Mouse (Mus musculus): ENCODE measurements around the gene Rassf2. TPM values are rescaled to one million over a fixed set of nuclear protein-coding genes. Genes with fewer than 3 reads are reported as not detected.

Gene Rassf2
- 3.1 and 3.9 TPM in 2 replicates for polyA plus RNA-seq (2014; fragmentation: Nextera tagmentation; extraction: Ambion mirVana)

- H3K27me3 ChIP-seq (ENCODE audit: control insufficient read depth, insufficient read depth, low read length): peaks cover 27% of the 10 kb centered on the region
- H3K9ac ChIP-seq (ENCODE audit: low read depth, low read length): peak within 1 kb of the TSS; percentile 72
- H3K4me3 ChIP-seq (ENCODE audit: low read depth, low read length): peak within 1 kb of the TSS; percentile 67
- 0 out of 2 replicates have a peak within 1 kb of the TSS, but pooled peaks have one; percentile 35 for H3K27ac ChIP-seq (ENCODE audit: low read depth, low read length)
- under 1% methylated on average over 35 of the region's 48 CpGs for WGBS (ENCODE audit: insufficient replicate concordance)
- peak; percentile 86 for ATAC-seq (replicated peaks; ENCODE audit: insufficient number of reproducible peaks, low FRiP score, low TSS enrichment)
- no peaks in the 10 kb centered on the region for H3K36me3 ChIP-seq (ENCODE audit: control insufficient read depth, insufficient read depth, low read length)
- H3K4me2 ChIP-seq: peak within 1 kb of the TSS; percentile 100
- H3K9me3 ChIP-seq (replicated peaks; ENCODE audit: control insufficient read depth, low read length): no peaks in the 10 kb centered on the region
- peaks cover 10% of the 10 kb centered on the region; the same call in 1 of the 2 replicates for H3K4me1 ChIP-seq (ENCODE audit: control insufficient read depth, insufficient read depth, low read length)
Measured at GRCm38 (mm10) chr2:132029646-132030417, at the start of gene Rassf2. TSS of gene Rassf2 (minus strand) at chr2:132030258.

GRCm38 (mm10) chr2:132079139-132079538 is 49.1 kb upstream of the Rassf2 start:
- peak; percentile 55; the same call in 1 of the 2 replicates for ATAC-seq (replicated peaks; ENCODE audit: insufficient number of reproducible peaks, low FRiP score, low TSS enrichment)
- no peaks in the 10 kb centered on the region for H3K27me3 ChIP-seq (ENCODE audit: control insufficient read depth, insufficient read depth, low read length)
- no peak overlapping the region for H3K4me2 ChIP-seq
- peaks cover 31% of the 10 kb centered on the region for H3K4me1 ChIP-seq (ENCODE audit: control insufficient read depth, insufficient read depth, low read length)
- H3K27ac ChIP-seq (ENCODE audit: low read depth, low read length): peak overlapping the region; percentile 64
- H3K36me3 ChIP-seq (ENCODE audit: control insufficient read depth, insufficient read depth, low read length): no peaks in the 10 kb centered on the region
- 39% methylated on average over 5 of the region's 5 CpGs for WGBS (ENCODE audit: insufficient replicate concordance)
- no peak overlapping the region for H3K9ac ChIP-seq (ENCODE audit: low read depth, low read length)
- no peak overlapping the region for H3K4me3 ChIP-seq (ENCODE audit: low read depth, low read length)
- H3K9me3 ChIP-seq (replicated peaks; ENCODE audit: control insufficient read depth, low read length): no peaks in the 10 kb centered on the region

GRCm38 (mm10) chr2:132073052-132073451 is 43.0 kb upstream of the Rassf2 start:
- peaks cover 4% of the 10 kb centered on the region for H3K36me3 ChIP-seq (ENCODE audit: control insufficient read depth, insufficient read depth, low read length)
- ATAC-seq (replicated peaks; ENCODE audit: insufficient number of reproducible peaks, low FRiP score, low TSS enrichment): no peak
- WGBS (ENCODE audit: insufficient replicate concordance): 77% methylated on average over 3 of the region's 3 CpGs

GRCm38 (mm10) chr2:132069985-132070735 is 40.1 kb upstream of the Rassf2 start:
- Histone ChIP-seq H3K36me3 (ENCODE audit: control insufficient read depth, insufficient read depth, low read length) (peaks cover 6% of the 10 kb centered on the region), H3K4me1 (ENCODE audit: control insufficient read depth, insufficient read depth, low read length) (no peaks in the 10 kb centered on the region)
- WGBS (ENCODE audit: insufficient replicate concordance): 83% methylated on average over 10 of the region's 10 CpGs

More at GRCm38 (mm10) chr2:132073052-132073451, 43.0 kb upstream of the Rassf2 start:
- Histone ChIP-seq H3K4me1 (ENCODE audit: control insufficient read depth, insufficient read depth, low read length) (peaks cover 12% of the 10 kb centered on the region), H3K4me2 (no peak overlapping the region), H3K27ac (ENCODE audit: low read depth, low read length) (no peak overlapping the region), H3K4me3 (ENCODE audit: low read depth, low read length) (no peak overlapping the region), H3K9me3 (replicated peaks; ENCODE audit: control insufficient read depth, low read length) (no peaks in the 10 kb centered on the region), H3K9ac (ENCODE audit: low read depth, low read length) (no peak overlapping the region), H3K27me3 (ENCODE audit: control insufficient read depth, insufficient read depth, low read length) (no peaks in the 10 kb centered on the region)

GRCm38 (mm10) chr2:132064185-132064831 is 34.2 kb upstream of the Rassf2 start:
- no peak overlapping the region for H3K4me3 ChIP-seq (ENCODE audit: low read depth, low read length)
- H3K27ac ChIP-seq (ENCODE audit: low read depth, low read length): no peak overlapping the region
- H3K4me2 ChIP-seq: no peak overlapping the region
- 73% methylated on average over 11 of the region's 11 CpGs for WGBS (ENCODE audit: insufficient replicate concordance)
- peaks cover 6% of the 10 kb centered on the region for H3K4me1 ChIP-seq (ENCODE audit: control insufficient read depth, insufficient read depth, low read length)
- H3K9ac ChIP-seq (ENCODE audit: low read depth, low read length): no peak overlapping the region
- H3K27me3 ChIP-seq (ENCODE audit: control insufficient read depth, insufficient read depth, low read length): no peaks in the 10 kb centered on the region
- ATAC-seq (replicated peaks; ENCODE audit: insufficient number of reproducible peaks, low FRiP score, low TSS enrichment): no peak
- H3K9me3 ChIP-seq (replicated peaks; ENCODE audit: control insufficient read depth, low read length): no peaks in the 10 kb centered on the region
- H3K36me3 ChIP-seq (ENCODE audit: control insufficient read depth, insufficient read depth, low read length): peaks cover 2% of the 10 kb centered on the region; the same call in 1 of the 2 replicates

More at GRCm38 (mm10) chr2:132069985-132070735, 40.1 kb upstream of the Rassf2 start:
- Histone ChIP-seq H3K27ac (ENCODE audit: low read depth, low read length) (no peak overlapping the region), H3K9ac (ENCODE audit: low read depth, low read length) (no peak overlapping the region), H3K4me3 (ENCODE audit: low read depth, low read length) (no peak overlapping the region), H3K27me3 (ENCODE audit: control insufficient read depth, insufficient read depth, low read length) (no peaks in the 10 kb centered on the region), H3K4me2 (no peak overlapping the region), H3K9me3 (replicated peaks; ENCODE audit: control insufficient read depth, low read length) (no peaks in the 10 kb centered on the region)
- ATAC-seq (replicated peaks; ENCODE audit: insufficient number of reproducible peaks, low FRiP score, low TSS enrichment): no peak

- Histone ChIP-seq H3K36me3 (ENCODE audit: control insufficient read depth, insufficient read depth, low read length) (peaks cover 2% of the 10 kb centered on the region; the same call in 1 of the 2 replicates), H3K4me3 (ENCODE audit: low read depth, low read length) (no peak overlapping the region), H3K4me1 (ENCODE audit: control insufficient read depth, insufficient read depth, low read length) (peaks cover 6% of the 10 kb centered on the region), H3K27ac (ENCODE audit: low read depth, low read length) (no peak overlapping the region), H3K9me3 (replicated peaks; ENCODE audit: control insufficient read depth, low read length) (no peaks in the 10 kb centered on the region), H3K4me2 (no peak overlapping the region), H3K9ac (ENCODE audit: low read depth, low read length) (no peak overlapping the region), H3K27me3 (ENCODE audit: control insufficient read depth, insufficient read depth, low read length) (no peaks in the 10 kb centered on the region)
- 75% methylated on average over 3 of the region's 3 CpGs for WGBS (ENCODE audit: insufficient replicate concordance)
- ATAC-seq (replicated peaks; ENCODE audit: insufficient number of reproducible peaks, low FRiP score, low TSS enrichment): no peak
Measured at GRCm38 (mm10) chr2:132063776-132064175, 33.7 kb upstream of the Rassf2 start.

- 93% methylated on average over 11 of the region's 11 CpGs for WGBS (ENCODE audit: insufficient replicate concordance)
- Histone ChIP-seq H3K9ac (ENCODE audit: low read depth, low read length) (no peak overlapping the region), H3K27ac (ENCODE audit: low read depth, low read length) (no peak overlapping the region), H3K4me2 (no peak overlapping the region), H3K36me3 (ENCODE audit: control insufficient read depth, insufficient read depth, low read length) (peaks cover 5% of the 10 kb centered on the region; the same call in 1 of the 2 replicates), H3K27me3 (ENCODE audit: control insufficient read depth, insufficient read depth, low read length) (no peaks in the 10 kb centered on the region), H3K4me1 (ENCODE audit: control insufficient read depth, insufficient read depth, low read length) (peaks cover 6% of the 10 kb centered on the region), H3K4me3 (ENCODE audit: low read depth, low read length) (no peak overlapping the region), H3K9me3 (replicated peaks; ENCODE audit: control insufficient read depth, low read length) (no peaks in the 10 kb centered on the region)
- ATAC-seq (replicated peaks; ENCODE audit: insufficient number of reproducible peaks, low FRiP score, low TSS enrichment): no peak
Measured at GRCm38 (mm10) chr2:132061884-132062283, 31.8 kb upstream of the Rassf2 start.

GRCm38 (mm10) chr2:132059919-132060318 is 29.9 kb upstream of the Rassf2 start:
- Histone ChIP-seq H3K4me3 (ENCODE audit: low read depth, low read length) (no peak overlapping the region), H3K36me3 (ENCODE audit: control insufficient read depth, insufficient read depth, low read length) (peaks cover 2% of the 10 kb centered on the region; the same call in 1 of the 2 replicates)

More at GRCm38 (mm10) chr2:132059919-132060318, 29.9 kb upstream of the Rassf2 start:
- no peaks in the 10 kb centered on the region for H3K9me3 ChIP-seq (replicated peaks; ENCODE audit: control insufficient read depth, low read length)
- WGBS (ENCODE audit: insufficient replicate concordance): 87% methylated on average over 8 of the region's 8 CpGs
- no peaks in the 10 kb centered on the region for H3K27me3 ChIP-seq (ENCODE audit: control insufficient read depth, insufficient read depth, low read length)
- no peak overlapping the region for H3K27ac ChIP-seq (ENCODE audit: low read depth, low read length)
- ATAC-seq (replicated peaks; ENCODE audit: insufficient number of reproducible peaks, low FRiP score, low TSS enrichment): no peak
- no peak overlapping the region for H3K9ac ChIP-seq (ENCODE audit: low read depth, low read length)
- H3K4me1 ChIP-seq (ENCODE audit: control insufficient read depth, insufficient read depth, low read length): peaks cover 22% of the 10 kb centered on the region
- H3K4me2 ChIP-seq: no peak overlapping the region

Measured in heart, embryonic 11.5 days (tissue).